ENCODE assay signal across 9 mouse cellular contexts in the genomic region with DNA sequence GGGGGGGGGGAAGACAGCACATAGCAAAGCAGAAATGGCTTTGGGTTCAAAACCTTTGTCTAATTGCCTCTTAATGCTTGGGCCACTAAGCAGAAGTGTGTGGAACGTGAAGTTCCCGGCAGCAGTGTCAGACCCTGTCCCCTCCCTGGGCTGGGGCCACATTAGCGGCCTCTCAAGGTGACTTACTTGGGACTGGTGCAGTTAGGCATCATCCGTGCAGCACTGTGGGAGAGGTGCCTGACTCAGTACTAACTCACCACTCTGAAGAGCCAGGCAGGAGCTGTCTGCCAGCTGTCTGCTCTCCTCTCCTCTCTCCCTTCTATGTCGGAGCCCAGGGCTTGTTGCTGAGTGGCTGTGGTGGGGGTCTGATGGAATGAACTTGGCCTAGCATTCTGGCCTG. TPM values are rescaled to one million over a fixed set of nuclear protein-coding genes. Genes with fewer than 3 reads are reported as not detected.
DNase-seq lines count a peak whose midpoint lies in the region; ATAC-seq and TF ChIP-seq lines count a peak whose summit lies in the region.
"Had no signal": no experiment of that assay in that cellular context is flagged by ENCODE, and none has a peak within 500 bp of the region (broad histone marks: within the 10 kb centered on the region; RNA-seq: fewer than 3 reads in every experiment).

No protein-coding gene starts in this region.

- WGBS in heart, adult 2 months, result 46% methylated on average over 5 of the region's 5 CpGs
- WGBS in liver, adult 2 months, result 26% methylated on average over 5 of the region's 5 CpGs
- WGBS in liver, embryonic 11.5 days, result 87% methylated on average over 5 of the region's 5 CpGs
- WGBS in heart, postnatal 0 days, result 26% methylated on average over 5 of the region's 5 CpGs

- no peak for TF ChIP-seq POLR2A in heart, adult 2 months (IDR thresholded peaks at IDR 0.05; ENCODE audit: insufficient read depth, low read depth, low read length)
- no peak for TF ChIP-seq POLR2A in liver, adult 2 months (IDR thresholded peaks at IDR 0.05; ENCODE audit: extremely low read depth, insufficient read depth, low read length)

- no peak overlapping the region for H3K4me3 ChIP-seq in heart, adult 2 months
- peak overlapping the region; percentile 13; the same call in 1 of the 2 replicates for H3K4me3 ChIP-seq in liver, adult 2 months (ENCODE audit: insufficient read depth, low read depth, low read length)
- H3K4me3 ChIP-seq in liver, embryonic 11.5 days (ENCODE audit: low read depth, low read length), result no peak overlapping the region
- peak overlapping the region; percentile 34 for H3K4me3 ChIP-seq in brown adipose tissue, adult 24 weeks (ENCODE audit: insufficient read depth, low read depth, low read length)
- H3K4me3 ChIP-seq in heart, postnatal 0 days (ENCODE audit: low read depth, low read length), result no peak overlapping the region

- peak overlapping the region; percentile 100 for H3K27ac ChIP-seq in heart, adult 2 months
- peak overlapping the region; percentile 35 for H3K27ac ChIP-seq in liver, adult 2 months (replicated peaks; ENCODE audit: insufficient read depth, low read depth, low read length)
- H3K27ac ChIP-seq in liver, embryonic 11.5 days (ENCODE audit: low read depth, low read length), result no peak overlapping the region
- H3K27ac ChIP-seq in brown adipose tissue, adult 24 weeks (replicated peaks; ENCODE audit: low read depth, low read length), result peak overlapping the region; percentile 50
- peak overlapping the region; percentile 100 for H3K27ac ChIP-seq in heart, postnatal 0 days (ENCODE audit: low read depth)
- H3K27ac ChIP-seq: macrophage had no signal

- TF ChIP-seq CTCF in heart, adult 2 months (IDR thresholded peaks at IDR 0.05), result no peak
- TF ChIP-seq CTCF in liver, adult 2 months (IDR thresholded peaks at IDR 0.05; ENCODE audit: low read depth, low read length), result no peak
- no peak for TF ChIP-seq CTCF in heart, postnatal 0 days (IDR thresholded peaks at IDR 0.05; ENCODE audit: low read depth)

- peaks cover 28% of the 10 kb centered on the region for H3K4me1 ChIP-seq in heart, adult 2 months (ENCODE audit: control insufficient read depth, insufficient read depth, low read length)
- peaks cover 32% of the 10 kb centered on the region for H3K4me1 ChIP-seq in liver, adult 2 months (ENCODE audit: control insufficient read depth, insufficient read depth, low read length)
- peaks cover 67% of the 10 kb centered on the region for H3K4me1 ChIP-seq in liver, embryonic 11.5 days (replicated peaks; ENCODE audit: control insufficient read depth, insufficient read depth, low read length)
- H3K4me1 ChIP-seq in brown adipose tissue, adult 24 weeks (ENCODE audit: control insufficient read depth, insufficient read depth, insufficient read length, low read length), result peaks cover 41% of the 10 kb centered on the region
- H3K4me1 ChIP-seq in heart, postnatal 0 days (ENCODE audit: control insufficient read depth, insufficient read depth), result peaks cover 56% of the 10 kb centered on the region

- H3K79me2 ChIP-seq in heart, adult 2 months (replicated peaks; ENCODE audit: control insufficient read depth, insufficient read depth, low read length), result peaks cover 5% of the 10 kb centered on the region
- H3K79me2 ChIP-seq in liver, adult 2 months (ENCODE audit: control insufficient read depth, insufficient read depth, low read length), result peaks cover 46% of the 10 kb centered on the region; the same call in 1 of the 2 replicates

- 0 out of 2 replicates have a peak overlapping the region, but pooled peaks have one; percentile 39 for H3K9ac ChIP-seq in heart, adult 2 months (ENCODE audit: low read depth, low read length)
- peak overlapping the region; percentile 66 for H3K9ac ChIP-seq in liver, adult 2 months (ENCODE audit: low read depth, low read length)
- no peak overlapping the region for H3K9ac ChIP-seq in liver, embryonic 11.5 days (ENCODE audit: low read depth, low read length)
- peak overlapping the region; percentile 24; the same call in 1 of the 2 replicates for H3K9ac ChIP-seq in heart, postnatal 0 days (replicated peaks; ENCODE audit: low read depth, low read length)

- TF ChIP-seq EP300 in heart, adult 2 months (IDR thresholded peaks at IDR 0.05; ENCODE audit: insufficient read depth, low read depth, low read length), result no peak
- no peak for TF ChIP-seq EP300 in heart, postnatal 0 days (IDR thresholded peaks at IDR 0.05; ENCODE audit: low read depth)

- intact Hi-C loops in heart, adult 2 months (cut with DNase I), result no loop called here
- intact Hi-C loops in heart, postnatal 25 days (cut with DNase I), result loop anchor here (2.0 kb wide), 1 partner anchor 16 kb away; no protein-coding TSS in a partner anchor

- ATAC-seq in liver, embryonic 11.5 days (replicated peaks; ENCODE audit: low FRiP score), result no peak
- ATAC-seq in heart, postnatal 0 days (ENCODE audit: insufficient read depth, low read depth), result no peak

- H3K9me3 ChIP-seq in liver, embryonic 11.5 days (ENCODE audit: control insufficient read depth, low read length), result no peaks in the 10 kb centered on the region
- H3K9me3 ChIP-seq in heart, postnatal 0 days (replicated peaks; ENCODE audit: control insufficient read depth, low read length), result no peaks in the 10 kb centered on the region

- no peaks in the 10 kb centered on the region for H3K27me3 ChIP-seq in heart, adult 2 months (ENCODE audit: control insufficient read depth, insufficient read depth, low read length)
- H3K27me3 ChIP-seq in liver, adult 2 months (ENCODE audit: control insufficient read depth, insufficient read depth, low read length), result no peaks in the 10 kb centered on the region
- no peaks in the 10 kb centered on the region for H3K27me3 ChIP-seq in liver, embryonic 11.5 days (replicated peaks; ENCODE audit: control insufficient read depth, insufficient read depth, low read length)
- no peaks in the 10 kb centered on the region for H3K27me3 ChIP-seq in heart, postnatal 0 days (ENCODE audit: control insufficient read depth, insufficient read depth, low read length)

- DNase-seq in heart, adult 2 months, result no peak
- no peak for DNase-seq in heart, postnatal 25 days (ENCODE audit: low spot score)
- DNase-seq in liver, adult 2 months (ENCODE audit: extremely low read depth, low read depth, low spot score), result peak; percentile 50
- no peak for DNase-seq in liver, embryonic 11.5 days (ENCODE audit: low spot score)
- no peak for DNase-seq in heart, postnatal 0 days (ENCODE audit: low spot score)
- DNase-seq in ovary, adult 18-20 months (ENCODE audit: low spot score), result no peak
- DNase-seq: thymus, postnatal 25 days had no signal

- H3K4me2 ChIP-seq in liver, embryonic 11.5 days, result no peak overlapping the region
- no peak overlapping the region for H3K4me2 ChIP-seq in heart, postnatal 0 days (ENCODE audit: low read depth, low read length)

- peaks cover 10% of the 10 kb centered on the region for H3K36me3 ChIP-seq in heart, adult 2 months (ENCODE audit: control insufficient read depth, insufficient read depth, low read length)
- no peaks in the 10 kb centered on the region for H3K36me3 ChIP-seq in liver, adult 2 months (ENCODE audit: control insufficient read depth, insufficient read depth, low read length)
- H3K36me3 ChIP-seq in liver, embryonic 11.5 days (ENCODE audit: control insufficient read depth, insufficient read depth, low read length), result peaks cover 2% of the 10 kb centered on the region; the same call in 1 of the 2 replicates
- H3K36me3 ChIP-seq in heart, postnatal 0 days (replicated peaks; ENCODE audit: control insufficient read depth, insufficient read depth, low read length), result no peaks in the 10 kb centered on the region

RNA-seq across cellular contexts. Expression of gene Anp32a, which starts 6.1 kb away (rescaled TPM):
- 100 to 1,000 TPM; 189 to 204 TPM for total RNA-seq in heart, adult 2 months (2021)
- polyA plus RNA-seq in heart, adult 2 months (2012; rRNA removed), result 28.8 and 68.2 TPM in 2 replicates
- total RNA-seq in heart, postnatal 25 days (2021), result 100 to 1,000 TPM; 186 to 202 TPM
- 78.8 and 96.2 TPM in 2 replicates for total RNA-seq in liver, adult 2 months (2014; rRNA removed)
- 27.3 and 32.2 TPM in 2 replicates for polyA plus RNA-seq in liver, adult 2 months (2012; rRNA removed)
- polyA plus RNA-seq in liver, embryonic 11.5 days (2014; fragmentation: Nextera tagmentation; extraction: Ambion mirVana), result 107 and 112 TPM in 2 replicates
- polyA plus RNA-seq in brown adipose tissue, adult 24 weeks (2012; ENCODE audit: insufficient read depth, insufficient read length, missing spikeins), result 578 and 694 TPM in 2 replicates
- total RNA-seq in heart, postnatal 0 days (2014; rRNA removed; ENCODE audit: low replicate concordance), result 20.8 and 28.8 TPM in 2 replicates
- 127 and 132 TPM in 2 replicates for polyA plus RNA-seq in heart, postnatal 0 days (2015; fragmentation: Nextera tagmentation; extraction: Ambion mirVana)

Comparison
In these comparisons a context has a peak if more than half of its experiments do, and no peak if none do; other contexts are left out.
1. H3K4me3 ChIP-seq: peak in liver, adult 2 months (single experiment) and brown adipose tissue, adult 24 weeks (single experiment); none in heart, adult 2 months (single experiment), liver, embryonic 11.5 days (single experiment) and heart, postnatal 0 days (single experiment).